Mouse (Mus musculus) forebrain, postnatal 0 days (tissue): ENCODE measurements around the gene Kcnip3. TPM values are rescaled to one million over a fixed set of nuclear protein-coding genes. Genes with fewer than 3 reads are reported as not detected.
A peak's percentile ranks its signal among the peaks of the same experiment; 100 is the strongest.

Experiments
- ATAC-seq: fragments of 200-750 bp; cut with Nextera tagmentation; 2 replicates; pipeline ENCODE4 v1.8.0; 2017; ENCODE audit warnings: mild to moderate bottlenecking, moderate library complexity
- DNase-seq: peaks from one replicate; pipeline ENCODE4 v3.0.0-alpha.2; 2015
- H3K27ac ChIP-seq: fragments of 300-500 bp; sonication (generic); 2 replicates; pipeline ENCODE4 v1.5.1; 2014; ENCODE audit warnings: low read depth, mild to moderate bottlenecking, antibody characterized with exemption, low read length, moderate library complexity, mixed read lengths
- H3K27me3 ChIP-seq: fragments of 300-500 bp; sonication (generic); 2 replicates; pipeline ENCODE4 v1.6.1; 2014; ENCODE audit warnings: mild to moderate bottlenecking, low read length, mixed read lengths; ENCODE audit not compliant: insufficient read depth
- H3K36me3 ChIP-seq: fragments of 300-500 bp; sonication (generic); 2 replicates; pipeline ENCODE4 v1.6.1; 2014; ENCODE audit warnings: mild to moderate bottlenecking, moderate library complexity; ENCODE audit not compliant: insufficient read depth
- H3K4me1 ChIP-seq: fragments of 300-500 bp; sonication (generic); 2 replicates; pipeline ENCODE4 v1.6.1; 2014; ENCODE audit warnings: antibody characterized with exemption; ENCODE audit not compliant: insufficient read depth
- H3K4me2 ChIP-seq: fragments of 300-500 bp; sonication (generic); 2 replicates; pipeline ENCODE4 v1.6.1; 2014; ENCODE audit warnings: low read depth, mild to moderate bottlenecking, moderate library complexity
- H3K4me3 ChIP-seq: fragments of 300-500 bp; sonication (generic); 2 replicates; pipeline ENCODE4 v1.5.1; 2014; ENCODE audit warnings: low read depth, low read length, mixed read lengths
- H3K9ac ChIP-seq: fragments of 300-500 bp; sonication (generic); 2 replicates; pipeline ENCODE4 v1.6.1; 2014; ENCODE audit warnings: mild to moderate bottlenecking
- H3K9me3 ChIP-seq: fragments of 300-500 bp; sonication (generic); 2 replicates; pipeline ENCODE4 v1.6.1; 2016; ENCODE audit warnings: low read length
- CTCF ChIP-seq: sonication (generic); IDR thresholded peaks from 2 replicates; pipeline ENCODE4 v1.5.1; 2016; ENCODE audit warnings: antibody characterized with exemption, control low read depth, low read depth
- WGBS: fragments of 180-500 bp; shearing (Covaris S2); extraction: QIAGEN DNeasy Blood & Tissue Kit; methylation state at CpG from one replicate; pipeline ENCODE4 v1.1.7; 2014; 5-methylcytosine and 5-hydroxymethylcytosine counted together
- polyA plus RNA-seq: library from polyadenylated mRNA; unstranded; fragments of >200 nt; fragmentation: Nextera tagmentation; extraction: Ambion mirVana; gene quantifications from 2 replicates; pipeline ENCODE4 v1.2.1, GENCODE M21; 2015
- total RNA-seq: library from RNA; depleted of rRNA; stranded (reverse); fragments of >200 nt; gene quantifications from 2 replicates; pipeline ENCODE4 v1.2.3, GENCODE M21; 2014

The Kcnip3 gene
- total and polyA plus RNA-seq, 2 experiments from 2014 or later = 15.8 to 27.8 TPM

DNA sequence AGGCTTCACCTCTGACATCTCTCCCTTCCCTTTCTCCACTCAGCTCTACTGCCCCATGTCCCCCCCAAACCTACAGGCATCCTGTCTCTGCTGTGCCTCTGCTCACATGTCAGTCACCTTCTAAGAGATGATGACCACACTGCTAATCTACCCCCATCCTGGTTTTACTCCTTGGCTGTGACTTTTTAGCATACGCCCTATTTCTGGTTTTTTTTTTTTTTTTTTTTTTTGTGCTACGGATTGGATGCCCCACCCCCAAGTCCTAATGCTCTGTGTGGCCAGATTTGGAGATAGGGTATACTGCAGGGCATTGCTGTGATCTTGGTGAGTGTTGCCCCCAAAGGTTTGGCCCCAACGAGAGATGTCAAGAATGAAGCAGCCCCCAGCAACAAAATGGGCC is 49.6 kb downstream of the Kcnip3 start:
- H3K9ac ChIP-seq = no peak overlapping the region
- no peak overlapping the region for H3K27ac ChIP-seq
- 75% methylated on average over 3 of the region's 3 CpGs for WGBS
- H3K4me1 ChIP-seq = no peaks in the 10 kb centered on the region
- no peak for TF ChIP-seq CTCF
- DNase-seq = no peak
- H3K4me3 ChIP-seq = no peak overlapping the region
- no peak for ATAC-seq
- H3K27me3 ChIP-seq = no peaks in the 10 kb centered on the region
- no peaks in the 10 kb centered on the region; the same call in 1 of the 2 replicates for H3K36me3 ChIP-seq
- H3K4me2 ChIP-seq = no peak overlapping the region
- H3K9me3 ChIP-seq = no peaks in the 10 kb centered on the region

GRCm38 (mm10) chr2:127471281-127471680 is 50.6 kb downstream of the Kcnip3 start:
- DNase-seq (no peak), ATAC-seq (no peak)
- H3K4me3 ChIP-seq = no peak overlapping the region
- no peaks in the 10 kb centered on the region for H3K27me3 ChIP-seq
- H3K4me1 ChIP-seq = no peaks in the 10 kb centered on the region
- no peaks in the 10 kb centered on the region for H3K9me3 ChIP-seq
- TF ChIP-seq CTCF = no peak
- H3K36me3 ChIP-seq = no peaks in the 10 kb centered on the region; the same call in 1 of the 2 replicates
- no peak overlapping the region for H3K27ac ChIP-seq
- WGBS = 84% methylated on average over 8 of the region's 8 CpGs
- H3K9ac ChIP-seq = no peak overlapping the region
- no peak overlapping the region for H3K4me2 ChIP-seq

DNA sequence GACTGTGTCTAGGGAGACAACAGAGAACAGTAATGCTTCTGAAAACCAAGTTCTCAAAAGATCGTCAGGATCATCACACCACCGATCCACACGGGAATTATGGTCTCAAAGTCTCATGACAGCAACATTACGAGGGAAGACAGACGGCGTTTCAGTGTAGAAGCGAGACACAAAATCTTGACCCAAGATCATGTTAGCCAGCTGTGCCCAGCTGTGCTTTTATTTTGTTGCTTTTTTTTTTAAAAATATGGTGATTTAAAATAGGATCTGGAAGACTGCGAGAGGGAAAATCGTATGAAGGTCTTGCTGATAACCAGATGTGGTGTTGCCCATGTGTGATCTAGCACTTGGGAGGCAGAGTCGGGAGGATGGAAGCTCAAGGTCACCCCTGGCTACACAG is 51.2 kb downstream of the Kcnip3 start:
- Histone ChIP-seq H3K4me3 (no peak overlapping the region), H3K36me3 (no peaks in the 10 kb centered on the region; the same call in 1 of the 2 replicates), H3K27ac (no peak overlapping the region), H3K9me3 (no peaks in the 10 kb centered on the region), H3K9ac (no peak overlapping the region), H3K4me2 (no peak overlapping the region), H3K27me3 (no peaks in the 10 kb centered on the region), H3K4me1 (no peaks in the 10 kb centered on the region)
- 95% methylated on average over 10 of the region's 10 CpGs for WGBS
- DNase-seq = no peak
- TF ChIP-seq CTCF = no peak
- no peak for ATAC-seq

GRCm38 (mm10) chr2:127470183-127470582 is 51.7 kb downstream of the Kcnip3 start:
- no peak for TF ChIP-seq CTCF
- DNase-seq (no peak), ATAC-seq (no peak)
- Histone ChIP-seq H3K4me3 (no peak overlapping the region), H3K27me3 (no peaks in the 10 kb centered on the region), H3K4me2 (no peak overlapping the region), H3K4me1 (no peaks in the 10 kb centered on the region), H3K9me3 (no peaks in the 10 kb centered on the region), H3K27ac (no peak overlapping the region), H3K36me3 (no peaks in the 10 kb centered on the region; the same call in 1 of the 2 replicates), H3K9ac (no peak overlapping the region)
- 91% methylated on average over 5 of the region's 5 CpGs for WGBS

DNA sequence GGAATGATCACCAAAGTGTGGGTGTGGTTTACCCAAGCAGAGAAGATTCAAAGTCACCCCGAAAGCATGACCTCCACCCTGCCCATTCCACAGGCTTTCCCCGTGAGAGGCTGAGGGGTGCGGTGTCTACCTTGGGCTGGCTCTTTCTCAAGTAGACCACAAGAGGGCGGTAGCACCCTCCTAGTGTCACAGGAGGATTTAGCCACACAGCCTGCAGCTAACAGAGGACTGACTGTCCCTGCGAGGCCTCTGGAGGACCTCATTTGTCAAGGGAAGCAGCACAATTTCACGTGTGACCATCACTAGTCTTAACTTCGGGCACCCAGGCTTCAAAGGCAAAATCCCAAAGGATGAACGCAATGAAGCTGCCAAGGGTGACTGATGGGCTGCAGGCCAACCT is 59.6 kb downstream of the Kcnip3 start:
- peak; percentile 92 for ATAC-seq
- no peak overlapping the region for H3K4me3 ChIP-seq
- DNase-seq = peak; percentile 80
- H3K36me3 ChIP-seq = no peaks in the 10 kb centered on the region
- H3K27me3 ChIP-seq = no peaks in the 10 kb centered on the region
- WGBS = 14% methylated on average over 8 of the region's 8 CpGs
- H3K27ac ChIP-seq = no peak overlapping the region
- peak; percentile 96 for TF ChIP-seq CTCF
- no peak overlapping the region for H3K9ac ChIP-seq
- no peaks in the 10 kb centered on the region for H3K9me3 ChIP-seq
- no peak overlapping the region for H3K4me2 ChIP-seq
- no peaks in the 10 kb centered on the region for H3K4me1 ChIP-seq

- no peaks in the 10 kb centered on the region for H3K36me3 ChIP-seq
- no peaks in the 10 kb centered on the region for H3K4me1 ChIP-seq
- H3K9ac ChIP-seq = no peak overlapping the region
- H3K27me3 ChIP-seq = no peaks in the 10 kb centered on the region
- no peak overlapping the region for H3K4me2 ChIP-seq
- H3K9me3 ChIP-seq = no peaks in the 10 kb centered on the region
- H3K4me3 ChIP-seq = no peak overlapping the region
- no peak for DNase-seq
- TF ChIP-seq CTCF = no peak
- 63% methylated on average over 9 of the region's 9 CpGs for WGBS
- no peak overlapping the region for H3K27ac ChIP-seq
- ATAC-seq = no peak
These were observed 60.5 kb downstream of the Kcnip3 start for GRCm38 (mm10) chr2:127461351-127461750.

DNA sequence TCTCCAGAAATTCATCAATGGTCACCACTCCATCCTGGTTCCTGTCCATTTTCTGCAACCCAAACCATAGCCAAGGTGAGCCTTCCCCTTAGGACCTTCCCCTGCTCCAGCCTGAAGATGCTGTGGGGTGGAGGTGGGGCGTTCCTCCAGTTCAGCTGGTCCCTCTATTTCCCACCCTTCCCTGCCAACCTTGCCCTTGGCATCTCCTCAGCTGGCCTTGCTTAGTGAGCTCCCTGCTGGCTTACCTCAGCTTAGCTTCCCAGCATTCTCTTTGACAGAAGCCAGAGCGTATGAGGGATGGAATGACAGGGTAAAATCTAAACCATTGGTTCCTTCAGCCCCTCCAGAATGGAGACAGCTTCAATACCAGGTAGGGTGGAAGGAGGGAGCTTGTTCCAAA is 62.6 kb downstream of the Kcnip3 start:
- Histone ChIP-seq H3K9ac (no peak overlapping the region), H3K4me1 (no peaks in the 10 kb centered on the region), H3K4me2 (no peak overlapping the region), H3K4me3 (no peak overlapping the region), H3K27me3 (no peaks in the 10 kb centered on the region), H3K36me3 (no peaks in the 10 kb centered on the region), H3K27ac (no peak overlapping the region), H3K9me3 (no peaks in the 10 kb centered on the region)
- TF ChIP-seq CTCF = no peak
- ATAC-seq (no peak), DNase-seq (no peak)
- 89% methylated on average over 2 of the region's 2 CpGs for WGBS
